Mouse (Mus musculus): ENCODE measurements around the gene Olfr64.

Gene Olfr64

DNA sequence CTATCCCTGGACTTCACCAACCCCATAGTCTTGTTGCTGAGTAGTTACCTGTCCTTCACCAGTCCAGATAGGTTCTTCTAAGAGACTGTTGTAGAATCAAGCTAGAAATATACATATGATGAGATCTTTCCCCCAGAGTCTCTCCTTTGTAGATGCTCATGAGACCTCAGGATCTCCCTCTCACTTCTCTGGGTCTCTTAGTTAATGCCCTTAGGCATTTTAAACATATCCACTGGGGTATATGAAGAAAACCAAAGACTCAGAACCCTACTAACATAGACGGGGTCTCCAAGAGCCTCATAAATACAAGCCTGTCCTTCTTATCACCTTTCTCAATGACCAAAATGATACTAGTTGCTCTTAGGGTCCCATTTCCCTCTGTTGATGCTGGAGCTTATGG lies at the start of gene Olfr64:
TSS of gene Olfr64 (minus strand) at position 101 of the 400 bp plus-strand sequence.
- no peak for DNase-seq (ENCODE audit: low read depth)

DNA sequence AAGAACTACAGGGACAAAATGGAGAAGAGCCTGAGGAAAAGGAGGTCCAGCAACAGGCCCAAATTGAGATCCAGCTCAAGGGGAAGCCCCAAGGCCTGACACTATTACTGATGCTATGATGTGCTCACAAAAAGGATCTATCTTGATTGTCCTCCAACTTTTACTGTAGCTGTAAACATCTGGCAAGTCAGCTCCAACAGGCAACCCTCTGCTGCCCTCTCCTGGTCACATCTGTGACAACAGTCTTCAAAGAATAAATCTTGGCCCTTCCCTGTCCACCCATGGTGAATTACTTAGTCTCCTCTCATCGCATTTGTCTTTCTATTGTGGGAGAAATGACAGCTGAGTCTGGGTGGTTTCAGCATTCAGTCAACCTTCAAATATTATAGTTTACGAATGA lies 48.4 kb upstream of the Olfr64 start:
- DNase-seq (ENCODE audit: low read depth): peak; percentile 82

DNA sequence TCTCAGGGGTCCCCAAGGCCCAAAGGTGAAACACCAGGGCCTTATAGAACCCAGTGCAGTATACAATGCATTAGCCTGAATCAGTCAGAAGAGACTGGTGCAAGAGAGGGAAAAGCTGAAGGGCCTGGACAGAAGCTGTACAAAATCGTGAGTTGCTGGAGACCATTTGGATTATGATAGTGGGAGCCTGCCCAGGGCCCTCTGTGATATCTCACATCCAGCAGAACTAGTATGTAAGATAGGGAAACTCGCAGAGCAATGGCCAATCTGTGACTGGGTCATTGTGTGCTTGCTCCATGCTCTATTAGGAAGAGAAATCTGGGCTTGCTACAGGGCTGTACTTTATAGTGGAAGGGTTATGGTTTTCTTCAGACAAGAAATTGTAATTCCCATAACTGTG lies 40.0 kb upstream of the Olfr64 start, which contains the start of gene Olfr632:
TSS of gene Olfr632 (plus strand) at position 84 of the 400 bp plus-strand sequence.
- DNase-seq (ENCODE audit: low read depth): no peak

DNA sequence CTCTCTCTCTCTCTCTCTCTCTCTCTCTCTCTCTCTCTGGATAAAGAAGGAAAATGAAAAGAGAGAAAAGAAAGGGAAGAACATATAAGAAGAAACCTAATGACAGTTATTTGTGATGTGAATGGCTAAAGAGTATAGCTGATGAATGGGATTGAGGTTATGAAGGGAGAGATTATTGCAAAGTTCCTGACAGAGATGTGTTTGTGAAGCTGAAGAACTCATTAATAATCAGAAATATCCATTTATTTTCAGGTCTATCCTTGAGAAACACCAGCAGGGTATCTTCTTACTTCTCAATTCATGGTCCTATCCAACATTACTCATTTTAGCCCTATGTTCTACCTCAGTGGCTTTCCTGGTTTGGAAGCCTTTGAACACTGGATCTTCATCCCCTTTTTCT lies 34.2 kb upstream of the Olfr64 start, which contains the start of gene Olfr631:
TSS of gene Olfr631 (plus strand) at position 301 of the 400 bp plus-strand sequence.
- DNase-seq (ENCODE audit: low read depth): no peak

DNA sequence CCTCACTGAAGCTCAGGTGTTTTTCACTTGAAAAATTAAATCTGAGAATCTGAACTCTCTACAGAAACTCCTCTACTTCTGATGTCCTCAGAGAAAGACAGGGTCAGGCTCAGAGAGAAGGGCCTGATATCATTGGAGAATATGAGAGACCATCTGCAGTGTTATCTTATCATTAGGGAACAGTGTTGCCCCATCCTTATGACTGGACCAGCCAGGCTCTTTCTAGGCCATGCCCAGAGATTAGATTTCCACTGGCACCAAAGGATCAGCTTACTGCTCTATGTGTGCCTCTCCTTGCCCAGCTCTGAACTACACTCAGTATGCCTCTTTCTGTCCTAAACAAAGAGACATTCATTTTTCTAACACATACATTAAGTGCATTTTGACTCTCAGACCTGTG lies 21.1 kb upstream of the Olfr64 start:
- no peak for DNase-seq (ENCODE audit: low read depth)

DNA sequence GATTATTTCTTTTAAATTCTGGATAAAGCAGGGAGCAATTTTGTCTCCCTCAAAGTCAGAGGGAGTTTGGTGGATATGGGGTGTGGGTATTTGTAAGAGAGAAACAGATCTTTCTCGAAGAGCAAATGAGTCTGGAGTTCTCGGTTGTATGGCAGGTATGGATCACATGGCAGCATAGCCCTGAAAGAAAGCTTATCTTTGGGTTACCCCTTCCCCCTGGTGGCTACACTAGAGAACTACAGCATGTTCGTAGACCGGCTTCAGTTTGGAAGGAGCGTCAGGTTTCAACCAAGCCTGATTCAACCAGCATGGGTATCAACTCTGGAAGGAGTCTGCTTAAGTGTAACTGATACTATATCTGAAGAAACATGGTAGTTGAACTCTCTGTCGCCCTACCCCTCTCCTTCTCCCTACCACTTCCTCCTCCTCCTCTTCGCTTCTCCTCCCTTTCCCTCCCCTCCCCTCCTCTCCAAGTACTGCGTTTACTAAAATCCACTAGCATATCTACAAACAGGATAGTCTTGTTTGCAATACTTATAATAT lies 18.8 kb upstream of the Olfr64 start:
- DNase-seq (ENCODE audit: low read depth): peak; percentile 4

DNA sequence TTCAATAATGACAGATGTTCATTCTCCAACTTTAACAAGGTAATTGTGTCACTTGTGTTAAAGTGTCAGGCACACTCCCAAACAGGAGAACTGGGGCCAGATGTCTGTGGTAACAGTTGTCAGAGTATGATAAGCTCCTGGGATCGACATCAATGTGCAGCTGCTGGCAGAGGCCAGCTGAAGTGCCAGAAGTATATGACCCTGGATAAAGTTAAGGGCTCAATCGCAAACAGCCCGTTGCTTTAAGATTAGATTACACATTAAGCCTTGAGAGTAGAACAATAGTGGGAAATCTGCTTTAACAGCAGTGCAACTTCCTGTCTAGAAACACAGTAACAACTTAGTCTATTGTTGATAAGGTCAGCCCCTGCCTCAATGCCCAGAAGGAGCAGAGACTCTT lies 15.8 kb upstream of the Olfr64 start:
- DNase-seq (ENCODE audit: low read depth): no peak

DNA sequence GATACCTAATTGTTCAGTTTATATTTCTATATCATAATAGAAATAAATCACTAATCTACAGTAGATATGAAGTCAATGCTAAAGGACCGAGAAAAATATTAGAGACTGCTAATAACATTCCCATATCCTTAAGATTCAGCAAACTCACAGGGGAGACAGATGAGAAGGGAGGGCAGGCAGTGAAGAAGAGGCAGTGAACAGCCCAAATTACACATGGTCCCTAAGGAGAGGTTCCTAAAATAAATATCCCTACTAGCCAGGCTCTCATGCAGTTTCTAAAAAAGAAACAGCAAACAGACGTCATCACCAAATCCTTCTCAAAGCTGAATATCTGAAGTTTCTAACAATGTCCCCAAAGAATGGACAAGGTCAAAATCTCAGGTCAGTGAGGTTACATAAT lies 8.9 kb upstream of the Olfr64 start, which contains the start of gene Olfr65:
TSS of gene Olfr65 (plus strand) at position 301 of the 400 bp plus-strand sequence.
- no peak for DNase-seq (ENCODE audit: low read depth)

DNA sequence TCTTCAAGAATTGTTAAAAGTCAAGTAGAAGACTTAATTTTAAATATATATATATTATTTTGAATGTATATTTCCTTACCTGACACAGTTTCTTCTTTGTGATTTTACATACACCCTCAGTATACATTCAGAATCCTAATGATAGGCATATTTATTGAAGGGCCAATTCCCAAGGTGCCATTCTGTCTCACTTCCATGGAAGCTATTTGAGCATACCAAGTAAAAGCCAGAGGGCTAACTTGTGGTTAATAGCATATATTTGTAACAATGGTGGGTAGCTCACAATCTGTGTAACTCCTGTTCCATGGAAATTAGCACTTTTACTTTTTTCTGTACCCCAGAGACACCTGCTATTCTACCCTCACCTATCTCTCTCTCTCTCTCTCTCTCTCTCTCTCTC lies 8.1 kb downstream of the Olfr64 start, which contains the start of gene Olfr66:
TSS of gene Olfr66 (minus strand) at position 101 of the 400 bp plus-strand sequence.
- no peak for DNase-seq (ENCODE audit: low read depth)

DNA sequence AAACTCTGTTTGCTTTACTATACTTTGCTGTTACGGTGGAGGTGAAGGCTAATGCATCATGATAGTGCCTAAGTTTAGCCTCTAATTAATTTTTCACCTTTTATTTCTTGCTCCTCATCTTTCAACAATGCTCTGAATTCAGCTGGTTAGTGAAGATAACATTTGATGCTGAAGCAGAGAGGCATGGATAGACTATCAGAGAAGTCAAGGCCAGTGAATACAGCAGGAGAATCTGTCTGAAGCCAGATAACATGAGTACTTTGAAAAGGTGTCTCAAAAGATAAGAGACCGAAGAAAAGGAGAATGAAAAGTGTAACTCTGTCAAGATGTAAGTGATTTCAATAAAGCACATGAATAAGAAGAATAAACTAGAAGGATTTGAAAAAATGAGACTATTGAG lies 17.2 kb downstream of the Olfr64 start:
- DNase-seq (ENCODE audit: low read depth): no peak

DNA sequence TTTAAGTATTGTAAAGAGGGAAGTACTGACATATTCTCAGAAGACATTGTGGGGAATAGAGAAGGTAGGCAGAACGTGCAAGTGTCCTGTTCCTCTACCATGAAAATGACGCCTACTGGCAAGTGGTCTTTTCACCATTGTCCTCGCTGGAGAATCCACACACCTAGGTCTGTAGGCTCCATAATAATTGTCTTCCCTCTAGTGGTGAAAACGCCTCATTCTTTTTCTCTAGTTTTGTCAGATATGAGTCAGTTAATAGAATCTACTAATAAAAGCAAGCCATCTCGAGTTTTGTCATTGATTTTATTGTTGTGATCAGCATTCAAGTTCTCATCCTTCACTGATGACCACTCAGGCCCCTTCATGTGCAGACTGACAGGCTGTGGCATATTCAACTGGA lies 19.8 kb downstream of the Olfr64 start:
- DNase-seq (ENCODE audit: low read depth): no peak

DNA sequence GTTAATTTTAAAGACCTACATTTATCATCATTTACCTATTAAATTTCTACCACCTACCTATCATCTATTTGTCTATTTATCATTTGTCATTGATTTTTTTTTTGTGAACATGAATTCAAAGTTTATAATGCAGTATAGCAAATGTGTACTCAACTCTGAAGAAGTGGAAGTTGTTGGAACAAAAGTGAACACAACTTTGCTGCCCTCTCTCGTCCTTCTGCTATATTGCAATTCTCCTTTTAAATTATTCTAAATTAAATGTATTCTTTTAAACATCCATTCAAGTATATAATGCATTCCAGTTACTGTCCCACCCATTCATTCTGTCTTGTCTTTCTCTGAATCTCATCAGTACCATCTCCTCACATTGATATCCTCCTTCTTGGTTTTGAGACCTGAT lies 21.2 kb downstream of the Olfr64 start:
- DNase-seq (ENCODE audit: low read depth): peak; percentile 53

DNA sequence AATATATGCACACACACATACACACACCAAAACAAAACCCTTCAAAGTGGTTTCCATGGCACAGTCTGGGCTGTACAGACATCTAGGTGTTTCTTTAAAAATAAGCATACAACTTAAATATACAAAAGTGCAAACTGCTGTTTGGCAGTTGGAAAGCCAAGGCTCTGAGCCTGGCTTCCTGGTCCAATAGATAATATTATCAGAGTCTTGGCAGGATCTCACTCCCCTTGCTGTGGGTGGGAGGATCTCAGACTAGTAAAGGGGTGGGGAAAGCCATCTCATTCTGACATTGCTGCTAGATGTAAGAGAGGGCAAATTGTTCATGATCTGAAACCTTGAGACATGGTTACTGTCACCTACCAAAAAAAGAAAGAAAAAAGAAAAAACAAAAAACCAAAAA lies 23.6 kb downstream of the Olfr64 start:
- DNase-seq (ENCODE audit: low read depth): no peak

DNA sequence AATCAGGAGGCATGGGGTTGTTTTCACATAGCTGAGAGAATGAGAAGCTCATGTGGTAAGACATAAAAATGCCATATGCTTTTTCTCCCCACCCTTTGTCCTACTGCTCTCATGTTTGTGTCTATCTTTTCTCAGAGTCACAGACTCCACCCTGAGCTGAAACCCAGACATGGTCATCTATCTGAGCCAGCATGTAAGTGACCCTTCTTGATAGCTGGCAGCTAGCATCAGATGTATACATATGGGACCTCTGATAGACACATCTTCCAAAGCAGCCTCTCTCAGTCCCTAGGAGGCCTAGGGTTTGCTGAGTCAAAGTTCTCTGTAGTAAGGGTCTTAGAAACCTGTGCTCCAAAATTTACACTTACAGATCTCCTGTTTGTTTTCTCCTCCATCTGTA lies 28.6 kb downstream of the Olfr64 start:
- DNase-seq (ENCODE audit: low read depth): no peak

DNA sequence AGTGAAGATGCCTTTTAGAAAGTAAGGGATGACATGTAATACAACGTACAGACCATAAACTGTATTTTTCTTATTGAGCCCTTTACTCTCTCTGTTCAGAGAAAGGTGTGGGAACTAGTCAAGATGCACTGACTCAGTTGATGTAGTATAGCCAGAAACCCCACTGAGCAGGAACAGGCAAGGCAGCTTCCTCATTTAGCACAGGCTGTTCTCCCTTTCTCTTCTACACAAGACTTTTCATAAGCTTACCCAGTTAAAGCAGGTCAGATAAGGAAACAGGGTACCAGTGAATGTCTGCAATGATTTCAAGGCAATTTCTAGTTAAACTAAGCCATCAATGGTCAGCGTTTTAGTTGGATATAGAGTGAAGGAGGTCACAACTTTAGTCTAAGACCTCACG lies 32.8 kb downstream of the Olfr64 start:
- DNase-seq (ENCODE audit: low read depth): no peak

DNA sequence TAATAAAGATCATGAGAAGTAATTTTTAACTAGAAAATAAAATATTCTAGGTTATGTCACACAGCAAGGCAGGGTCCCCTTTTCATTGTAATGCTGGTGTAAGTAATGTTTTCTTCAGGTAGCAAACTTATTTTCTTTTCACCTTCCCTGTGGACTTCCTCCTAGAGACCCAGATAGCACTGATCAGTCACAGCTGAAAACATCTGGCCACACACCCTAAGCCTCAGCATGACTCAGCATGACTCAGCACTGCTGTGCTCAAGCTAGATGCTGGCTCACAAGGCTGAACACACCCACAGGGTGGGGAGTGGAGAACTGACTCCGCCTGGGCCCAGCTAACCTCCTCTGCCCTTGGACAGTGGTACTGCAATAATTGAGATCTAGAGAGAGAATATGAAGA lies 33.4 kb downstream of the Olfr64 start:
- DNase-seq (ENCODE audit: low read depth): peak; percentile 89

DNA sequence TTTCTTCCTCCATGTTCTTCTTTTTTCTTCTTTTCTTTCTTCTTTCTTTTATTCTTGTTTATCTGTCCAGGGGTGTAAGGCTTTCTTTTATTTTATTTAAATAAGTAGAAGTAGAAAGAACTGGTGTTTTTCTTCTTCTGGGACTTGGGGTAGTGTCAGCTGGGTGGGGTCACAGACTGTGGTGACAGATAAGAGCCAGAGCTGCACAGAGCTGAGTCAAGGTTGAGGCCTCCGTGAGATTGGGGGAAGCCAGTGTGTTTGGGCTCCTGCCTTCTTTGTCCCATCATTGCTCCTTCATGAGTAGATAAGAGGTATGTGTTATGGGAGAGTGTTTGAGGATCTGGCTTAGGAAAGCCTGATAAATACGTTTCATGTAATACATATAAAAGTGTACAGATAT lies 35.2 kb downstream of the Olfr64 start:
- no peak for DNase-seq (ENCODE audit: low read depth)

DNA sequence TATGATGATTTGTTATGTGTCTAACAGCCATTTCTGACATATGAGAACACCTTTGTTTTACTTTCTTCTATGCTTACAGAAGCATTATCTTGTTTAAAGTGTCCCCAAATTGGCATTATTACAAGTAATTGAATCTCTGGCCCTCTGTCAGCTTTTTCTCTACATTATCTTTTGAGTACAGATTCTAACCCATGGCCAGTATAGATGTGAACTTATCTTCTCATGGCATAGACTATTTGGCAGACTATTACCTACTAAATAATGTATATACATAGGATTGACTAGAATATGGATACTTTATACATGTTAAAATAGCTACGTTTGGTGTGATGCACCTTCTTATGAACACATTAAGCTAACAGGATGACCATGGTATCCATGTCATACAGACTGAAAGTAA lies 39.6 kb downstream of the Olfr64 start:
- no peak for DNase-seq (ENCODE audit: low read depth)

DNA sequence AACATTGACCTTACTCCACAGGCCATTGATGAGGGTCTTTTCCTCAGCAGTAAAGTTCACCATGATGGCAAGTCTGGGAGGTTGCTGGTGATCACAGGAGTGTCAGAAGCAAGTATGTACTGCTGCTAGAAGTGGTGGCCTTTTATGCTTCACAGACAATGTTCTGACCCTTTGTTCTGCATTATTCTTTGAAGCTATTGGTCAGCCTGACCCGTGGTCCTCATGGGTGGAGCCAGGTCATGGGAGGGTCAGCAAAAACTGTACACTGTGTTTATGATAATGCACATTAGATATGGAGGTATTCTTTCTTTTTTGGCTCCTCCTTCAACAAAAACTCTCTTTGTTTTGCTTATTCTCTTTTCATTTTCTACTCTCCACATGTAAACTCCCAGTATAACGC lies 41.2 kb downstream of the Olfr64 start, which contains the start of gene Hbb-y:
TSS of gene Hbb-y (minus strand) at position 127 of the 400 bp plus-strand sequence.
- DNase-seq (ENCODE audit: low read depth): no peak

DNA sequence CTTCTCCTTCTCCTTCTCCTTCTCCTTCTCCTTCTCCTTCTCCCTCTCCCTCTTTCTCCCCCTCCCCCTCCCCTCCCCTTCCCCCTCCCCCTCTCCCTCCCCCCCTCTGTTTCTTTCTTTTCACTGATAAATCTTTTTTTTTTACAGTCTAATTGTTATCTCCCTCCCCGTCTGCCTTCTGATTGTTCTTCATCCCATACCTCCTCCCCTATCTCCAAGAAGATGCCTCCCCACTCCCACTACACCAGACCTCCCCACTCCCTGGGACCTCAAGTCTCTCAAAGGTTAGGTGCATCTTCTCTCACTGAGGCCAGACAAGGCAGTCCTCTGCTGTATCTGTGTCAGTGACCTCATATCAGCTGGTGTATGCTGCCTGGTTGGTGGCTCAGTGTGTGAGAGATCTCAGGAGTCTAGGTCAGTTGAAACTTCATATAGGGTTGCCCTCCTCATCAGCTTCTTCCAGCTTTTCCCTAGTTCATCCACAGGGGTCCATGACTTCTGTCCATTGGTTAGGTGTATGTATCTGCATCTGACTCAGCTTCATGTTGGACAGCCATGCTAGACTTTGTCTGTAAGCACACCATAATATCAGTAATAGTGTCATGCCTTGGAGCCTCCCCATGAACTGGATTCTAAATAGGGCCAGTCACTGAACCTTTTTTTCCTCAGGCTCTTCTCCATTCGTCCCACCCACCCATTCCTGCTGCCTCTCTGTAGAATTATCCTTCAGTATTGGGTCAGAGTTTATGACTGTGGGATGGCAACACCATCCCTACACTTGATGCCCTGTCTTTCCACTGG lies 49.6 kb downstream of the Olfr64 start:
- no peak for DNase-seq (ENCODE audit: low read depth)

DNA sequence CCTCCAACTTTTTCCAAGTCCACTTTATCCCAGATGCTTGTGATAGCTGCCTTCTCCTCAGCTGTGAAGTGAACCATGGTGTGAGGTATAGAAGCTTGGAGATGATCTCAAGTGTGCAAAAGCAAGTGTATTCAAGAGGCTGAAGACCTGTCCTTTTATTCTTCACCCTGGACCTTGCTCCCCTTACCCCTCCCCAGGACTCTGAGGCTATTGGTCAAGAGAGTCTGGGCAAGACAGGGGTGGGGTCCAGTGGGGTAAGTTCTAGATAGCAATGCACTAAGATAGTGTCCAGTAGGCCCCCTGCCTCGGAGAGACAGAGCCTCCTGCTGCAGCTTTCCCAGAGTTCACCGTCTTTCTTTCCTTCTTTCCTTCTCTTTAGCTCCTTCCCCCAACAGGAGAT lies 51.3 kb downstream of the Olfr64 start, which contains the start of gene Hbb-bh1:
TSS of gene Hbb-bh1 (minus strand) at position 131 of the 400 bp plus-strand sequence.
- no peak for DNase-seq (ENCODE audit: low read depth)

DNA sequence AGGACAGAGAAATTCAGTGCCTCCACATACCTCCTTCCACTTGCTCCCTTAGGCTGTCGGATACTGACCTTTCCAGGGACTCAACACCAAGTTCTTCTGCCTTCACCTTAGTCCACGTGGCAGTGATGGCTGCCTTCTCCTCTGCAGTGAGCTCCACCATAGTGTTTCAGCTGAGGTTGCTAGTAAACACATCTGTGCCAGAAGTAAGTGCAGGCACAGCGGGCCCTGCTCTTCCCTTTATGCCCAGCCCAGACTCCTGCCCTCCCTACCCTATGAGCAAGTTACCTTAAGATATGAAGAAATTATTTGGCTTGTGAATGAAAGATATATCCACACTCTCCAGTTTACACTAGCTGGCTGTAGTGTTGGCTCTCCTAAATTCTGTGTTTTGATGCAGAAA lies 54.0 kb downstream of the Olfr64 start, which contains the start of gene Hbb-bh2:
TSS of gene Hbb-bh2 (minus strand) at position 253 of the 400 bp plus-strand sequence.
- DNase-seq (ENCODE audit: low read depth): no peak
